Mouse (Mus musculus): ENCODE measurements around the gene 1700023F06Rik. TPM values are rescaled to one million over a fixed set of nuclear protein-coding genes. Genes with fewer than 3 reads are reported as not detected.
A peak's percentile ranks its signal among the peaks of the same experiment; 100 is the strongest.

Gene 1700023F06Rik
- total RNA-seq, 1 experiment, result not detected

- Histone ChIP-seq H3K9me3 (ENCODE audit: control insufficient read depth, insufficient read depth, low read depth, low read length) (no peaks in the 10 kb centered on the region), H3K4me3 (ENCODE audit: insufficient read depth in 1 of 2, low read depth in 1 of 2, low read length in 2 of 2, poor library complexity in 1 of 2, severe bottlenecking in 1 of 2) (no peak overlapping the region), H3K4me1 (ENCODE audit: control insufficient read depth in 2 of 2, insufficient read depth in 2 of 2, low read length in 2 of 2, poor library complexity in 1 of 2) (peaks cover 12 to 21% of the 10 kb centered on the region in 2 experiments; a peak in 3 of 4 replicates), H3K9ac (ENCODE audit: insufficient read depth, low read depth, low read length, poor library complexity, severe bottlenecking) (no peak overlapping the region), H3K36me3 (ENCODE audit: control insufficient read depth, insufficient read depth, low read length, poor library complexity, severe bottlenecking) (no peaks in the 10 kb centered on the region), H3K27ac (ENCODE audit: insufficient read depth, low read depth, low read length, poor library complexity, severe bottlenecking) (no peak overlapping the region)
- DNase-seq (ENCODE audit: low read depth, low spot score), result no peak
- TF ChIP-seq HCFC1 (IDR thresholded peaks at IDR 0.05; ENCODE audit: borderline replicate concordance, insufficient read depth, low read length) (no peak), CHD2 (IDR thresholded peaks at IDR 0.05; ENCODE audit: low read depth, low read length) (no peak), MAFK (IDR thresholded peaks at IDR 0.05; ENCODE audit: insufficient read depth, low read depth, low read length) (no peak), ZNF384 (IDR thresholded peaks at IDR 0.05; ENCODE audit: low read depth, low read length) (no peak), ZC3H11A (IDR thresholded peaks at IDR 0.05; ENCODE audit: borderline replicate concordance, low read depth, low read length) (no peak)
- in situ Hi-C loops (cut with MboI; ENCODE audit: low sequenced_read_pairs in 2 of 2, unreplicated experiment in 2 of 2), result no loop called here
Measured at GRCm38 (mm10) chr11:103172392-103173040, 35.8 kb downstream of the 1700023F06Rik start.

DNA sequence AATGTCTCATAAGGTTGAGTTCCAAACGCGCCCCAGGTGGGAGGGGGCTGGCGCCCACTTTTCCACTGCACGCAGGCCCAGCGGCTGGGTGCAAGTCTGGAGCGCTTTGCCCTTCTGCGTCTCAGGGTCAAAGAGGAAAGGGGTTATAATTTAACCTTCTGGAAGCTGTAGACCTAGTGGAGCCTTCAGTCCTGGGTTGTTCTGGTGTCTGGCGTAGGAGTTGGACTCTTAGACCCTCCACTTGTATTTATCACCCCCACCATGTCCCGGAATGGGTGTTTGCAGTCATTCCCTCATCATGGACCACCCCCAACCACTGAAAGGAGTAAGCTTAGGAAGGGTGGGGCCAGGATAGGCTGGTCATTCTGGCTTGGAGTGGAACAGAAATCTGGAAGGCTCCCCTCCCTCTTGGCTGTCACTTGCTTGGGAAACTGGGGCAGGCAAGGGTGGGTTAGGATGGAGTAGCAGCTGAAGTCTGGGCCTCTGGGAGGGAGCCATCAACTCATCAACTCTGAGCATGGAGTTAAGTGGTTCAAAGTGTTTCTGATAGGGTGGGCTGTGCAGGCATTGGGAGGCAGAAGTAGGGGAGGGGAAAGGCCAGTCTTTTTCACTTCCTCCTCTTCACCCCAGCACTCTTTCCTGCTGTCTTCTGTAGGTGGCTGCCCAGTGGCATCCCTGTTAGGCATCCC is 36.5 kb downstream of the 1700023F06Rik start:
- no peak overlapping the region for H3K27ac ChIP-seq (ENCODE audit: insufficient read depth, low read depth, low read length, poor library complexity, severe bottlenecking)
- in situ Hi-C loops (cut with MboI; ENCODE audit: low sequenced_read_pairs in 2 of 2, unreplicated experiment in 2 of 2), result no loop called here
- DNase-seq (ENCODE audit: low read depth, low spot score), result no peak
- H3K9me3 ChIP-seq (ENCODE audit: control insufficient read depth, insufficient read depth, low read depth, low read length), result no peaks in the 10 kb centered on the region
- H3K36me3 ChIP-seq (ENCODE audit: control insufficient read depth, insufficient read depth, low read length, poor library complexity, severe bottlenecking), result no peaks in the 10 kb centered on the region
- no peak overlapping the region for H3K9ac ChIP-seq (ENCODE audit: insufficient read depth, low read depth, low read length, poor library complexity, severe bottlenecking)
- TF ChIP-seq ZNF384 (IDR thresholded peaks at IDR 0.05; ENCODE audit: low read depth, low read length) (no peak), CHD2 (IDR thresholded peaks at IDR 0.05; ENCODE audit: low read depth, low read length) (no peak), HCFC1 (IDR thresholded peaks at IDR 0.05; ENCODE audit: borderline replicate concordance, insufficient read depth, low read length) (no peak), MAFK (IDR thresholded peaks at IDR 0.05; ENCODE audit: insufficient read depth, low read depth, low read length) (no peak), ZC3H11A (IDR thresholded peaks at IDR 0.05; ENCODE audit: borderline replicate concordance, low read depth, low read length) (no peak)
- H3K4me1 ChIP-seq (ENCODE audit: control insufficient read depth in 2 of 2, insufficient read depth in 2 of 2, low read length in 2 of 2, poor library complexity in 1 of 2), result peaks cover 12 to 21% of the 10 kb centered on the region in 2 experiments; a peak in 3 of 4 replicates
- peak overlapping the region in 1 of 2 experiments; percentile 64; a peak in 1 of 4 replicates for H3K4me3 ChIP-seq (ENCODE audit: insufficient read depth in 1 of 2, low read depth in 1 of 2, low read length in 2 of 2, poor library complexity in 1 of 2, severe bottlenecking in 1 of 2)

- in situ Hi-C loops (cut with MboI; ENCODE audit: low sequenced_read_pairs in 2 of 2, unreplicated experiment in 2 of 2), result no loop called here
Measured at GRCm38 (mm10) chr11:103171286-103171620, 37.1 kb downstream of the 1700023F06Rik start.

DNA sequence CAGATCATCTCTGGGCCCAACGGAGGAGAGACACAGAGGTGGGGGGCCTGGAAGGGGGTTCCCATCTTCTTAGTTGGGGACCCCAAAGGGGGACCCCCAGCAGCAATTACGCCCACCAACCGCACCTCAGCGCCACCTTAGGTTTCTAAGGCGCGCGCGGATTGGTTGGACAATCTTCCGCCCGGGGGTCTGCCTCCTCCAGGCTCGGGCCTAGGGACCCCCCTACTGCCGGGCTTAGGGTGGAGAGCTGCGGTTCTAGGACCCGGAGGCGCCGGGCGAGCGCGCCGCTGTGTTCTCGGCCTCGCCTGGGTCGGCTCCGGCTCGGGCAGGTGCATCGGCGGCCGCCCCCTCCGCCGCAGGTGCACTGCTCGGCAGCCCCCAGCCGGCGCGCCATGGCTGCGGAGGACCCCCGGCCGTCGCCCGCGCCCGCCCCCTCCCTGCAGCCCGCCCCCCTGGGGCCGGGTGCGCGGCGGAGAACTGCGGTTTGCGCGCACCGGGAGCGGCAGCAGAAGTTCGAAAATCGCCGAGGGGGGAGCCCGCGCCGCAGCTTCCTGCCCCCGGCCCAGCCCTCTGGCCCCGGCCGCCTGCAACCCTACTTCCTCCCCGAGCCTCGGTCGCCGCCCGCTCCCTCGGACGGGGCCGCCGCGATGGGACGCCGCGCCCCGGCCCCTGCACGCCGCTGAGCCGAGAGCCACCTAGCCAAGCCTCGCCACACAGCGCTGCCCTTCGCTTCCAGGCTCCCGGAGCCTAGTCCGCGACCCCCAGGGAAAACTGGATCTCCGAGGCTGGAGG is 37.7 kb downstream of the 1700023F06Rik start, which contains the start of gene Fmnl1:
Fmnl1 (plus strand) TSS at position 614 of the 792 bp plus-strand sequence.
- H3K9me3 ChIP-seq (ENCODE audit: control insufficient read depth, insufficient read depth, low read depth, low read length), result no peaks in the 10 kb centered on the region
- in situ Hi-C loops (cut with MboI; ENCODE audit: low sequenced_read_pairs in 2 of 2, unreplicated experiment in 2 of 2), result no loop called here
- no peaks in the 10 kb centered on the region for H3K36me3 ChIP-seq (ENCODE audit: control insufficient read depth, insufficient read depth, low read length, poor library complexity, severe bottlenecking)
- no peak for TF ChIP-seq HCFC1 (IDR thresholded peaks at IDR 0.05; ENCODE audit: borderline replicate concordance, insufficient read depth, low read length)
- no peak for TF ChIP-seq MAFK (IDR thresholded peaks at IDR 0.05; ENCODE audit: insufficient read depth, low read depth, low read length)
- TF ChIP-seq ZC3H11A (IDR thresholded peaks at IDR 0.05; ENCODE audit: borderline replicate concordance, low read depth, low read length), result no peak
- TF ChIP-seq CHD2 (IDR thresholded peaks at IDR 0.05; ENCODE audit: low read depth, low read length), result no peak
- no peak for TF ChIP-seq ZNF384 (IDR thresholded peaks at IDR 0.05; ENCODE audit: low read depth, low read length)
- no peak within 1 kb of the TSS for H3K27ac ChIP-seq (ENCODE audit: insufficient read depth, low read depth, low read length, poor library complexity, severe bottlenecking)
- H3K9ac ChIP-seq (ENCODE audit: insufficient read depth, low read depth, low read length, poor library complexity, severe bottlenecking), result peak within 1 kb of the TSS; percentile 65
- H3K4me3 ChIP-seq (ENCODE audit: insufficient read depth in 1 of 2, low read depth in 1 of 2, low read length in 2 of 2, poor library complexity in 1 of 2, severe bottlenecking in 1 of 2), result peak within 1 kb of the TSS; percentile 64 to 70
- H3K4me1 ChIP-seq (ENCODE audit: control insufficient read depth in 2 of 2, insufficient read depth in 2 of 2, low read length in 2 of 2, poor library complexity in 1 of 2), result peaks cover 9 to 16% of the 10 kb centered on the region in 2 experiments; a peak in 3 of 4 replicates
- DNase-seq (ENCODE audit: low read depth, low spot score), result no peak

More at GRCm38 (mm10) chr11:103171286-103171620, 37.1 kb downstream of the 1700023F06Rik start:
- Histone ChIP-seq H3K9me3 (ENCODE audit: control insufficient read depth, insufficient read depth, low read depth, low read length) (no peaks in the 10 kb centered on the region), H3K9ac (ENCODE audit: insufficient read depth, low read depth, low read length, poor library complexity, severe bottlenecking) (peak overlapping the region; percentile 65), H3K36me3 (ENCODE audit: control insufficient read depth, insufficient read depth, low read length, poor library complexity, severe bottlenecking) (no peaks in the 10 kb centered on the region), H3K4me3 (ENCODE audit: insufficient read depth in 1 of 2, low read depth in 1 of 2, low read length in 2 of 2, poor library complexity in 1 of 2, severe bottlenecking in 1 of 2) (peak overlapping the region; percentile 64 to 70), H3K4me1 (ENCODE audit: control insufficient read depth in 2 of 2, insufficient read depth in 2 of 2, low read length in 2 of 2, poor library complexity in 1 of 2) (peaks cover 11 to 21% of the 10 kb centered on the region in 2 experiments; a peak in 3 of 4 replicates), H3K27ac (ENCODE audit: insufficient read depth, low read depth, low read length, poor library complexity, severe bottlenecking) (no peak overlapping the region)
- DNase-seq (ENCODE audit: low read depth, low spot score), result no peak
- TF ChIP-seq CHD2 (IDR thresholded peaks at IDR 0.05; ENCODE audit: low read depth, low read length), result no peak
- no peak for TF ChIP-seq ZC3H11A (IDR thresholded peaks at IDR 0.05; ENCODE audit: borderline replicate concordance, low read depth, low read length)
- no peak for TF ChIP-seq HCFC1 (IDR thresholded peaks at IDR 0.05; ENCODE audit: borderline replicate concordance, insufficient read depth, low read length)
- no peak for TF ChIP-seq ZNF384 (IDR thresholded peaks at IDR 0.05; ENCODE audit: low read depth, low read length)
- TF ChIP-seq MAFK (IDR thresholded peaks at IDR 0.05; ENCODE audit: insufficient read depth, low read depth, low read length), result no peak

Measured in ES-E14 (cell line).